Mouse (Mus musculus): ENCODE measurements around the gene Il1rn.

Gene Il1rn

GRCm38 (mm10) chr2:24336545-24336944, at the start of gene Il1rn:
TSS of gene Il1rn (plus strand) at chr2:24336853.
- 94% methylated on average over 2 of the region's 2 CpGs for WGBS

- 79% methylated on average over 5 of the region's 5 CpGs for WGBS
These were observed 45.8 kb upstream of the Il1rn start, which contains the start of gene Il1f10 for GRCm38 (mm10) chr2:24290896-24291295. TSS of gene Il1f10 (plus strand) at chr2:24291196.

- WGBS = 43% methylated on average over 1 of the region's 1 CpGs
These were observed 42.0 kb upstream of the Il1rn start for GRCm38 (mm10) chr2:24294616-24295015.

GRCm38 (mm10) chr2:24296837-24297236, 39.8 kb upstream of the Il1rn start:
- 2% methylated on average over 3 of the region's 3 CpGs for WGBS

- 81% methylated on average over 6 of the region's 6 CpGs for WGBS
These were observed 25.2 kb upstream of the Il1rn start for GRCm38 (mm10) chr2:24311302-24312001.

- 93% methylated on average over 1 of the region's 1 CpGs for WGBS
These were observed 19.7 kb upstream of the Il1rn start for GRCm38 (mm10) chr2:24316919-24317318.

GRCm38 (mm10) chr2:24317919-24318598, 18.6 kb upstream of the Il1rn start:
- WGBS = 79% methylated on average over 4 of the region's 4 CpGs

GRCm38 (mm10) chr2:24335333-24335732, 1.3 kb upstream of the Il1rn start:
- 55% methylated on average over 3 of the region's 3 CpGs for WGBS

GRCm38 (mm10) chr2:24341395-24341885, 4.8 kb downstream of the Il1rn start:
- 59% methylated on average over 3 of the region's 3 CpGs for WGBS

GRCm38 (mm10) chr2:24344619-24345018, 8.0 kb downstream of the Il1rn start:
- WGBS = 74% methylated on average over 4 of the region's 4 CpGs

- 68% methylated on average over 8 of the region's 8 CpGs for WGBS
These were observed 8.4 kb downstream of the Il1rn start for GRCm38 (mm10) chr2:24345056-24345455.

GRCm38 (mm10) chr2:24347926-24348325, 11.3 kb downstream of the Il1rn start:
- 79% methylated on average over 1 of the region's 1 CpGs for WGBS

- WGBS = 87% methylated on average over 2 of the region's 2 CpGs
These were observed 14.5 kb downstream of the Il1rn start for GRCm38 (mm10) chr2:24351159-24351558.

- WGBS = 97% methylated on average over 2 of the region's 2 CpGs
These were observed 16.4 kb downstream of the Il1rn start for GRCm38 (mm10) chr2:24353042-24353441.

GRCm38 (mm10) chr2:24357642-24358041, 21.0 kb downstream of the Il1rn start:
- 7% methylated on average over 1 of the region's 1 CpGs for WGBS

- WGBS = 90% methylated on average over 1 of the region's 1 CpGs
These were observed 22.7 kb downstream of the Il1rn start for GRCm38 (mm10) chr2:24359347-24359746.

GRCm38 (mm10) chr2:24363818-24364217, 27.2 kb downstream of the Il1rn start:
- WGBS = 61% methylated on average over 3 of the region's 3 CpGs

- WGBS = 79% methylated on average over 12 of the region's 12 CpGs
These were observed 29.7 kb downstream of the Il1rn start for GRCm38 (mm10) chr2:24366214-24366975.

GRCm38 (mm10) chr2:24367030-24367894, 30.6 kb downstream of the Il1rn start, which contains the start of gene Psd4:
TSS of gene Psd4 (plus strand) at chr2:24367580.
- WGBS = 5% methylated on average over 47 of the region's 47 CpGs

GRCm38 (mm10) chr2:24367895-24368261, 31.2 kb downstream of the Il1rn start:
- 64% methylated on average over 4 of the region's 4 CpGs for WGBS

- WGBS = 84% methylated on average over 5 of the region's 5 CpGs
These were observed 42.2 kb downstream of the Il1rn start for GRCm38 (mm10) chr2:24378747-24379450.
